Mouse (Mus musculus) liver, adult 2 months (tissue): Measurements from ENCODE around the gene Skap2.

Experiments used
- CTCF ChIP-seq: fragments of 200-500 bp; IDR thresholded peaks from 2 replicates; pipeline ENCODE4 v1.5.1; 2011; ENCODE audit warnings: low read depth, low read length, control low read depth
- POLR2A ChIP-seq: fragments of 200-500 bp; IDR thresholded peaks from 2 replicates; pipeline ENCODE4 v1.6.1; 2011; ENCODE audit warnings: low read length, control low read depth; ENCODE audit not compliant: insufficient read depth; ENCODE audit errors: extremely low read depth

DNA sequence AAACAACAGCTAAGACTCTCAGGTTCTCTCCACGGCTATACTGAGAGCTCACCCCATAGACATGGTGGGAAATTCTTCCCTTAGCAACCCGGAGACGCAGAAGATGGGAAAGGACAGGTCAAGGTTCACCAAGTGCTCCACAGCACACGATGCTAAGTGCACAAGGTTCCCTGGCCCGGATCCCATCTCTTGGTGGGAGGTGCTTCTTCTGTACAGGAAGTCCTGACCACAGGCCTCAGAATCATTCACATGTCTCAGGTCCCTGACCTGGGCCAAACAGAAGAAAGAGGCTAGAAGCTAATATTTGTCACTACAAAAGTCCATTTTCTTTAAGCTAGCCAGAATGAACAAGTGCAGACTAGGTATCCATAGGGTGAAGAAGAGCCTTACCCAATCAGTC lies 191.5 kb downstream of the Skap2 start:
- TF ChIP-seq CTCF: no peak
- no peak for TF ChIP-seq POLR2A
